Mouse (Mus musculus): ENCODE measurements at regions not wholly inside any gene's neighbourhood (a gene's known extent, or its start where the extent isn't known, plus 50 kb on each side); places are given as distances from the start of the nearest gene placed in this dataset.

DNA sequence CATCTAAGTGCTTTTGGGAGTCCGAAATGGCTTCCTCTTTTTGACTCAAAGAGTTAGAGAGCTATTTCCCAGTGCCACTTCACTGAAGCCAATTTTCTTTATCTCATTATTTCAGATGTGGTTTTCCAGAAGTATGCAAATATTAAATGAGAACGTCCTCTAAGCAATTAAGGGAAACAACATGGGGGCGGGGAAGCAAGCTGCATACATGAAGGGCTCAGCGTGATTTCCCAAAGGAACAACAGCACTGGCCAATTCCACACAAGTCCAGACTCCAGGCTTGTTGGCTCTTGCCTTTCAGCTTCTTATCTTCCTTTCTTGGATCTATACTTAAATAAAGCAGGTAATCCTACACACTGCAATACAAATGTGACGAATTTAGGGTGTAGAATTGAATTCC lies 73.2 kb downstream of the Ramp3 start:
- DNase-seq (ENCODE audit: extremely low read depth, insufficient read length, low spot score), result no peak

Data from 3134 (cell line).